Mouse (Mus musculus): ENCODE data around the gene Hrh1.

The Hrh1 gene

DNA sequence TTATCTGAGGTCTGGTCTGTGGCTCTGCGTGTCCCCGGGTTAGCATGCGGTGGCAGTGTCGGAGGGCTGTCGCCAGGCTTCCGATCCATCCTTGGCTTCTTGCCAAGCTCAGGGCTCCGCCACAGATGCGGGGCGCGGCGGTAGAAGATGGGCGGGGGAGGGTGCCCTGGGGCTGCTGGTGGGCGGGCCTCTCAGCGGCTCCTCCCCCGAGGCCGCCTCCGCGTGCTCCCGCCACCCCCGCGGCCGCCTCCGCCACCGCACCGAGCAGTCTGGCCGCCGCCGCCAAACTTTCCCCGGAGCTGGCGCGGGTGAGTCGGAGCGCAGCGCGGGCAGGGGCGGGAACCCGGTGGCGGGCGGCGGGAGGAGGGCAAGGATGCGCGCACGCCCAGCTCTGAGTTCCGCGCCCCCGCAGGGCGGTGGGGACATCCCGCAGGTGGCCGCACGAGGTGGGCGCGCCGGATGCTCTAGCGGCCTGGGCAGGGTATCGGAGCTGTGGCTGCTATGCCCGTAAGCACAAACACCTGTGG is at the start of gene Hrh1:
Gene Hrh1, plus strand, starts transcription at position 246 of the 527 bp plus-strand sequence.
- DNase-seq (ENCODE audit: low spot score in 2 of 2) = peak in 1 of 2 experiments; percentile 37

- DNase-seq (ENCODE audit: low spot score in 2 of 2) = no peak
Measured at GRCm38 (mm10) chr6:114354635-114355034, 43.1 kb upstream of the Hrh1 start.

GRCm38 (mm10) chr6:114358171-114358570 is 39.6 kb upstream of the Hrh1 start:
- peak; percentile 60 to 65 for DNase-seq (ENCODE audit: low spot score in 2 of 2)

DNA sequence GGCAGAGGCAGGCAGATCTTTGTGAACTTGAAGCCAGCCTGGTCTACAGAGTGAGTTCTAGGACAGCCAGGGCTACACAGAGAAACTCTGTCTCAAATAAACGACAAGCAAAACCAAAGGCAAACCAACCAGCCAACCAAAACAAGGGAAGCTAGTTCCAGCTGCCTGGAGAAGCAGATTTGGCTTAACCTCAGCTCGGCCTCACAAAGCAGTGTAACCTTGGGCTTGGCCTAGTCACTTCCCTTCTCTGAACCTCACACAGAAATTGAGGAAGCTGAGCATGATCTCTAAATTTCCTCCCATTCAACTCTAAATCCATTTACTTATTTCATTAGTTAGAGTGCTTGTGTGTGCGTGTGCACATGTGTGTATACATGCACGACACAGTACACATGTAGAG is 35.4 kb upstream of the Hrh1 start:
- DNase-seq (ENCODE audit: low spot score in 2 of 2) = no peak

GRCm38 (mm10) chr6:114363740-114364139 is 34.0 kb upstream of the Hrh1 start:
- DNase-seq (ENCODE audit: low spot score in 2 of 2) = peak in 1 of 2 experiments; percentile 29

- peak in 1 of 2 experiments; percentile 33 for DNase-seq (ENCODE audit: low spot score in 2 of 2)
Measured at GRCm38 (mm10) chr6:114364734-114365133, 33.0 kb upstream of the Hrh1 start.

GRCm38 (mm10) chr6:114366191-114366590 is 31.5 kb upstream of the Hrh1 start:
- no peak for DNase-seq (ENCODE audit: low spot score in 2 of 2)

DNA sequence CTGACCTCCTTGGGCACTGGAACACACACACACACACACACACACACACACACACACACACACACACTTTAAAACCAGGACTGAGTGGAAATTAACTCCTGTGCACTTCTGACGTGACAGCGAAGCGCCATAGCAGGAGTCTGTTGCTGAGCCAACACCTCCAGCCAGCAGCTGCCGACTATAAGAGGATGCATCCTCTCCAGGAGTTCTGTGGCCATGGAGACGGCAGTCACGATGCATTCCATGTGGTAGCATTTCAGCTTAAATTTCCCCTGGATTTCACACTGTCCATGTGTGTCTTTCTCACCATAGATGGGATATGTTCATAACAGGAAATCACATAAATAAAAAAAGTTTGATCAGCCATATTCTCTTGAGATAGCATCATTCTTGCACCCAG is 30.1 kb upstream of the Hrh1 start:
- DNase-seq (ENCODE audit: low spot score in 2 of 2) = no peak

DNA sequence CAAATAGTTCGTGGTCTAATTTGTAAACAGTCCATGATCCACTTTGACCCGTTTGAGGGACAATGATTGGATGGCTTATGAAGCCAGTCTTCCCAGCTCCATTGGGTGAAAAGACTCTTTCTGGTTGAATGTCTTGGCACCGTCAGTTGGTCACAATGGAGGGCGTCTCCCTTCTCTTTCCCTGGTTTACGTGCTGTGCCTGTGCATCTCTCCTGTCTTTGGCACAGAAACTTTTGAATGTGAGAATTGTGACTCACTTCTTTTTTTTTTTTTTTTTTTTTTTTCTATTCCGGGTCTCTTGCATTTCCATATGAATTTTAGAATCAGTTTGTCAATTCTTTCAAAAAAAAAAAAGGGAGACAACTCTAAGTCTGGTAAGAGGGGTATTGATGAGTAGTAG is 29.5 kb upstream of the Hrh1 start:
- no peak for DNase-seq (ENCODE audit: low spot score in 2 of 2)

GRCm38 (mm10) chr6:114372741-114373140 is 25.0 kb upstream of the Hrh1 start:
- DNase-seq (ENCODE audit: low spot score in 2 of 2) = no peak

DNA sequence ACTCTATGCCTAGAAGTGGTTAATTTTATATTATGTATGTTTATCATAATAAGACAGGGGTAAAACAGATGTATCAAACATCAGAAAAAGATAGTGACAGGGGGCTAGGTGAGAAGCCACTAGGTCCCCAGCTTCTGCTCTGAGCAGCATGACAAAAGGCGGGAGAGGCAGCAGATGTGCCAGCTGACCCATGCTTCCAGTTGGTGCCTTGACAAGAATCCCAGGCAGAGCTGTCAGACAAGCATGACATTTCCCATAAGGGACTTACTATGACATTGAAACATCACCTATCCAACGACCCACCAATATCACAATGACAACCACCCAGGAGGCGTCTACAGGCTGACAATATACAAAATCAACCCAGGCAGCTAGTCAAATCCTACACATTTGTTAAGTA is 16.9 kb upstream of the Hrh1 start:
- no peak for DNase-seq (ENCODE audit: low spot score in 2 of 2)

GRCm38 (mm10) chr6:114387320-114387719 is 10.4 kb upstream of the Hrh1 start:
- DNase-seq (ENCODE audit: low spot score in 2 of 2) = no peak

DNA sequence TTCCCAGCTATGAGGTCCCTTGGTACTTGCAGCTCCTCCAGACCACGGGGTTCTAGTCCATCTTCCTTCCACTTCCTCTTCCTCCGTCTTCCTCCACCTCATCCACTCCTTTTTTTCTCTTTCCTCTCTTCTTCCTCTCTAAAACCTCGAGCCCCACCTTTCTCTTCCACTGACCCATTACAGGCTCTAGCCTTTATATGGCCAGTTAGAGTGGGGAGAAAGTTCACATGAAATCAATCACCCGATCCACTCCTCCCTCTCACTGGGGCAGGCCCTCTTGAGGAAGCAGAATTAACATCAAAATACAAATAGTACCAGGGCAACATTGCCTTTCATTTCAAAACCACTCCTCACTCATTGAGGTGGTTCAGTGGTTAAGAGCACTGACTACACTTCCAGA is 9.9 kb upstream of the Hrh1 start:
- DNase-seq (ENCODE audit: low spot score in 2 of 2) = no peak

GRCm38 (mm10) chr6:114390129-114390528 is 7.6 kb upstream of the Hrh1 start:
- DNase-seq (ENCODE audit: low spot score in 2 of 2) = no peak

DNA sequence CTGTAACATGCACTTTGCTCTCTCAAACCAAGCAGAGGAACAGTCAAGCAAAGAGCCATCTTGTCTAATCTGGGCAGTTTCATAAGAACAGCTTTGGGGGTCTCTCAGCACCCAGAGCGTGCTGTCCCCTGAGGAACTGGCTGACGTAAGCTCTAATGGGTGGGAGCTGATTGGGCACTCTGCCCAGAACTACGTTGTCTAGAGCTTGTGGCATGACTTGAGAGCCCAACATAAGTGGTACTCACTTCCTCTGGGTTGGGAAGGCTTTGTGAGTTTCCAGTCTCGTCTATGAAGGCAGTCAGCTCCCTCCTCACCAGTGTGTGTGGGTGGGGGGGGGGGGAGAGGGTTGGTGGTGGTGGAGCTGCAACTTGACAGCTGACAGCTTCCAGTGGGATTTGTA is 2.8 kb upstream of the Hrh1 start:
- DNase-seq (ENCODE audit: low spot score in 2 of 2) = no peak

DNA sequence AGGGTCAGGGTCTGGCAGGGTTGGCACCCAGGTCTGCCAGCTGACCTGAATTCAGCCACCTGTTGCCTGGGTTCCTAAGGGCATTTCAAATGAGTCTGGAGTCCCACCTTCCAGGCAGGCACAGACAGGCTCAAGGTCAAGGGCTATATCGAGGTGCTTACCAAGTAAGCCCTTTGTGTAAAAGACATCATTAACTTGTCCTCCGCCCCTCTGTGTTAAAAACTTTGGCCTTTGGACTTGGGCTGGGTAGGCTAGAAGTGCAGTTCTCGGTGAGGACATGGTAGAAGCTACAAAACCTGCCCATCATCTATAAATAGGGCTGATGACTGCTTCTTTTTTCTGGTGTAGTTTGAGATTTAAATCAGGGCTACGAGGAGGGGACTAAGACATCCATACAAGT is 1.1 kb upstream of the Hrh1 start:
- no peak for DNase-seq (ENCODE audit: low spot score in 2 of 2)

DNA sequence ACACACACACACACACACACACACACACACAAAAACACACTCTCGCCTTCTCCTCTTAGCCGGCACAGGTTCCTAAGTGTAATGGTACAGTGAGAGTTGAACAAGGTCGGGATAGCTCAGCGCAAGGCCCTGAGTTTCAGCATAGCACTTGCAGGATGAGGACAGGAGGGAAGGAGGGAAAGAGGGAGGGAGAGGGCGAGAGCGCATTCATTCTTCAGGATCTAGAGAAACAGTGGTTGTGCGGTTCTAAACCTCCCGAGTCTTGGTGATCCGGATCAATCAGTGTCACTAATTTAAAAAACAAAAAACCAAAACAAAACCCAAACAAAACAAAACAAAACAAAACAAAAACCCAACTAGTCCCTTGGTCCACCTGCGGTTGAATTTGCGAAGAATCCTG is 456 bp upstream of the Hrh1 start:
- no peak for DNase-seq (ENCODE audit: low spot score in 2 of 2)

DNA sequence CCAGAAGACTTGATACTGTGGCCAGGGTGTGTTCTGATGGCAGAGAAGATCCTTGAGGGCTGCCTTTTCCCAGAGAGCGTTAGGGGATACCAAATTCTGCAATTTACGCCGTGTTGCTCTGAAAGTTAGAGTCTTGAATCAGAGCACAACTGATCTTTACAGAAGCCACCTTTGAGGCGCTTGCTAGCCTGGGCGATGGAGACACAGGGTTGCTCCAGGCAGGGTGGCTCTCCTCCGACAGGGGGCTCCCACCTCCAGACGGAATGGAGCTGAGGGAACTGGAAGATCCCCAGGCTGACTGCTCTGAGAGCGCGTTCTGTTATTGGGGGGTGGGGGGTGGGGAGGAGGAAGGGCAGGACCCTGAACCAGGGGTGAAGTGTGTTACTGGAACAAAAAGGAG is 890 bp downstream of the Hrh1 start:
- no peak for DNase-seq (ENCODE audit: low spot score in 2 of 2)

- DNase-seq (ENCODE audit: low spot score in 2 of 2) = peak in 1 of 2 experiments; percentile 51
Measured at GRCm38 (mm10) chr6:114400387-114400786, 2.7 kb downstream of the Hrh1 start.

DNA sequence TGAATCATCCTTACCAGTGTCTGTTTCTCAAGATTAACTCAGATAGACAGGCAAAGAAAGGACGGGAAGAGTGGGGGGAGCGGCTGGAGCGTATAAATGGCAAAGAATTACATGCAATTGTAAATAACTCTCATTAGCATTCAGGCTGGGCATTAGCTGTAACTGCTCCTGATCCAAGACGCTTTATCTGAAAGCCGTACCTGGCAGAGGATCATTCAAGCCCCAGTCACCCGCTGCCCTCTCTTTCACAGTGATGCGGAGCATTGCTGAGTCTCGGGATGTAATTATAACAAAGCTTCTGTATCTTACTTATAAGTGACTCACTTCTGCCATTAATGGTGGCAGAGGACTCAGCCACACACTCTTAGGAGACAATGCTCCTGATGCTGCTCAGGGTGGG is 3.1 kb downstream of the Hrh1 start:
- no peak for DNase-seq (ENCODE audit: low spot score in 2 of 2)

DNA sequence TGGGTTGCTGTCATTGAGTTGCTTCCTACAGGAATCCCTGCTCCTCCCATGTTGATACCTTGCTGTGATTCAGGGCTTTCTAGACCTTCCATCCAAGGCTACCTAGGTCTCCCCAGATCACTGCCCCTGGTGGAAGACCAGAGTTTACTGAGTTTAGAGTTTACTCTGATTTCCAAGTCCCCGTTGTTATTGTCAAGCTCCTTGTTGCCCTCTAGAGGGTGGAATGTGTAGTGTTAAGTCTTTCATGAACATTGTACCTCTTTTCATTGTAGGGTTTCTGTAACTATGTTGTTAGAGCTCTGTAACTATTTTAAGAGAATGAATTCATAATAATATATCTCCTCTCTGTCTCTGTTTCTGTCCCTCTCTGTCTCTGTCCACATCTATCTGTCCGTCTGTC is 4.4 kb downstream of the Hrh1 start:
- DNase-seq (ENCODE audit: low spot score in 2 of 2) = no peak

- DNase-seq (ENCODE audit: low spot score in 2 of 2) = no peak
Measured at GRCm38 (mm10) chr6:114403632-114404031, 5.9 kb downstream of the Hrh1 start.

DNA sequence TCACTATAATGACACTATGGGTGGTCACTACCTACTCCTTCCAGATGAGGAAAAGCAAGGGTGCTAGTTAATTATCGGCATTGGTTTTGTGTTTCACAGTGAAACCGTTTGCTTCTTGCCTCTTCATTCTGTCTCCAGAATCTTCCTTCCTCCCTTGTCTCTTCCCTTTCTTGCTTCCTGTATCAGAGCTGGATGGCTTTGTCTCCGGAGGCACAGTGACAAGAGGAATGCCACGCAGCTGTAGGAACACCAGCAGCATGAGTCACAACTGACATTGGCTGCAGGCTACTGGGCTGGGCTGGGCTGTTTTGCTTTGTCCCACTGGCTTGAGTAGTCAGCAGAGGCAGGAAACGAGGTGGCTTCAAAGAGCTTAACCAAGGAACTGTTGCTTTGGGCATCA is 6.4 kb downstream of the Hrh1 start:
- DNase-seq (ENCODE audit: low spot score in 2 of 2) = peak in 1 of 2 experiments; percentile 48

GRCm38 (mm10) chr6:114404774-114405468 is 7.2 kb downstream of the Hrh1 start:
- DNase-seq (ENCODE audit: low spot score in 2 of 2) = no peak
